Mouse (Mus musculus) right cerebral cortex, postnatal 25 days (tissue): ENCODE measurements around the gene Sult6b2.
A peak's percentile ranks its signal among the peaks of the same experiment; 100 is the strongest.

Experiments
- DNase-seq: peaks from one replicate; pipeline ENCODE4 v3.0.0; 2022

Sult6b2 gene

GRCm38 (mm10) chr6:142776935-142777334 is 27.4 kb downstream of the Sult6b2 start:
- DNase-seq: no peak

- no peak for DNase-seq
Measured at GRCm38 (mm10) chr6:142773566-142773965, 30.7 kb downstream of the Sult6b2 start.

- DNase-seq: no peak
Measured at GRCm38 (mm10) chr6:142771643-142772042, 32.7 kb downstream of the Sult6b2 start.

GRCm38 (mm10) chr6:142769896-142770295 is 34.4 kb downstream of the Sult6b2 start:
- DNase-seq: no peak

GRCm38 (mm10) chr6:142767305-142767704 is 37.0 kb downstream of the Sult6b2 start:
- DNase-seq: no peak

- no peak for DNase-seq
Measured at GRCm38 (mm10) chr6:142764933-142765332, 39.4 kb downstream of the Sult6b2 start.

GRCm38 (mm10) chr6:142759633-142760032 is 44.7 kb downstream of the Sult6b2 start:
- DNase-seq: no peak

GRCm38 (mm10) chr6:142758562-142758961 is 45.7 kb downstream of the Sult6b2 start:
- DNase-seq: no peak

- no peak for DNase-seq
Measured at GRCm38 (mm10) chr6:142757976-142758375, 46.3 kb downstream of the Sult6b2 start.

- no peak for DNase-seq
Measured at GRCm38 (mm10) chr6:142757334-142757965, 46.9 kb downstream of the Sult6b2 start.

GRCm38 (mm10) chr6:142756507-142757333 is 47.6 kb downstream of the Sult6b2 start, which contains the start of gene Cmas:
Cmas (plus strand) TSS chr6:142756686.
- DNase-seq: peak; percentile 92

- DNase-seq: no peak
Measured at GRCm38 (mm10) chr6:142752331-142753246, 51.7 kb downstream of the Sult6b2 start.

GRCm38 (mm10) chr6:142751365-142751764 is 52.9 kb downstream of the Sult6b2 start:
- no peak for DNase-seq

GRCm38 (mm10) chr6:142748057-142748708 is 56.1 kb downstream of the Sult6b2 start:
- no peak for DNase-seq

GRCm38 (mm10) chr6:142747165-142747564 is 57.1 kb downstream of the Sult6b2 start:
- DNase-seq: no peak

- DNase-seq: no peak
Measured at GRCm38 (mm10) chr6:142746765-142747164, 57.5 kb downstream of the Sult6b2 start.

- DNase-seq: no peak
Measured at GRCm38 (mm10) chr6:142745484-142745883, 58.8 kb downstream of the Sult6b2 start.

GRCm38 (mm10) chr6:142743193-142743592 is 61.1 kb downstream of the Sult6b2 start:
- no peak for DNase-seq

GRCm38 (mm10) chr6:142741763-142742162 is 62.5 kb downstream of the Sult6b2 start:
- DNase-seq: no peak

- DNase-seq: no peak
Measured at GRCm38 (mm10) chr6:142738637-142739036, 65.7 kb downstream of the Sult6b2 start.

GRCm38 (mm10) chr6:142738225-142738624 is 66.1 kb downstream of the Sult6b2 start:
- no peak for DNase-seq

GRCm38 (mm10) chr6:142735302-142736005 is 68.8 kb downstream of the Sult6b2 start:
- DNase-seq: no peak
